ENCODE assay signal across 11 mouse cellular contexts in genomic region chr4:135245841-135246240, GRCm38 (mm10). TPM values are rescaled to one million over a fixed set of nuclear protein-coding genes. Genes with fewer than 3 reads are reported as not detected.
DNase-seq lines count a peak whose midpoint lies in the region; ATAC-seq and TF ChIP-seq lines count a peak whose summit lies in the region.
"Had no signal": no experiment of that assay in that cellular context is flagged by ENCODE, and none has a peak within 500 bp of the region (broad histone marks: within the 10 kb centered on the region; RNA-seq: fewer than 3 reads in every experiment).

No protein-coding gene starts in this region.

- peak; percentile 28 for DNase-seq in adrenal gland, adult 2 months
- DNase-seq in adrenal gland, adult (ENCODE audit: inconsistent age in 2 of 2, low spot score in 1 of 2) = no peak
- no peak for DNase-seq in lung, postnatal 10 days
- DNase-seq in kidney, postnatal 14 days = peak; percentile 80
- DNase-seq in cerebellum, postnatal 14 days = no peak
- no peak for DNase-seq in left cerebral cortex, adult 9 months (ENCODE audit: low spot score in 2 of 2)
- DNase-seq: cerebellum, postnatal 25 days had no signal

- H3K4me1 ChIP-seq in lung, embryonic 15.5 days = peaks cover 42% of the 10 kb centered on the region
- peaks cover 27% of the 10 kb centered on the region for H3K4me1 ChIP-seq in olfactory bulb, adult 2 months (ENCODE audit: control insufficient read depth, insufficient read depth, low read length)

- peak overlapping the region; percentile 16; the same call in 1 of the 2 replicates for H3K27ac ChIP-seq in lung, embryonic 15.5 days
- H3K27ac ChIP-seq in olfactory bulb, adult 2 months (ENCODE audit: insufficient read depth, low read depth, low read length) = 0 out of 2 replicates have a peak overlapping the region, but pooled peaks have one; percentile 0
- H3K27ac ChIP-seq: hindbrain, embryonic 13.5 days; limb, embryonic 10.5 days had no signal

- no peak for TF ChIP-seq POLR2A in olfactory bulb, adult 2 months (IDR thresholded peaks at IDR 0.05; ENCODE audit: insufficient read depth, low read depth, low read length)

- TF ChIP-seq CTCF in olfactory bulb, adult 2 months (IDR thresholded peaks at IDR 0.05; ENCODE audit: insufficient read depth, low read depth, low read length) = no peak

- ATAC-seq in lung, embryonic 15.5 days (ENCODE audit: borderline replicate concordance, extremely low read depth, low FRiP score, low TSS enrichment) = no peak

- no peaks in the 10 kb centered on the region for H3K27me3 ChIP-seq in lung, embryonic 15.5 days
- H3K27me3 ChIP-seq: hindbrain, embryonic 13.5 days had no signal

- H3K9me3 ChIP-seq in lung, embryonic 15.5 days = no peaks in the 10 kb centered on the region
- H3K9me3 ChIP-seq: limb, embryonic 10.5 days had no signal

- H3K9ac ChIP-seq in lung, embryonic 15.5 days = no peak overlapping the region
- H3K9ac ChIP-seq: hindbrain, embryonic 13.5 days had no signal

- 80% methylated on average over 11 of the region's 11 CpGs for WGBS in lung, embryonic 15.5 days
- 85% methylated on average over 11 of the region's 11 CpGs for WGBS in olfactory bulb, adult 2 months

- H3K4me3 ChIP-seq in lung, embryonic 15.5 days = no peak overlapping the region
- H3K4me3 ChIP-seq in olfactory bulb, adult 2 months (ENCODE audit: insufficient read depth, low read depth, low read length) = no peak overlapping the region
- H3K4me3 ChIP-seq: hindbrain, embryonic 13.5 days; limb, embryonic 10.5 days had no signal

- H3K4me2 ChIP-seq in lung, embryonic 15.5 days = no peak overlapping the region
- H3K4me2 ChIP-seq: hindbrain, embryonic 13.5 days had no signal

- H3K36me3 ChIP-seq in lung, embryonic 15.5 days = no peaks in the 10 kb centered on the region
- H3K36me3 ChIP-seq: hindbrain, embryonic 13.5 days had no signal

RNA-seq across cellular contexts. Expression of gene Clic4, which starts 26.8 kb away (rescaled TPM):
- total RNA-seq in adrenal gland, adult 2 months (2021) = 100 to 1,000 TPM in 1 of 2 experiments, 10 to 100 TPM in 1; 80.4 to 120 TPM
- polyA plus RNA-seq in adrenal gland, adult 2 months (2012; rRNA removed) = 42.2 and 42.7 TPM in 2 replicates
- polyA plus RNA-seq in lung, embryonic 15.5 days (2015; fragmentation: Nextera tagmentation; extraction: Ambion mirVana) = 181 and 185 TPM in 2 replicates
- polyA plus RNA-seq in olfactory bulb, adult 2 months (2012; ENCODE audit: insufficient read depth, insufficient read length, low replicate concordance, missing spikeins) = not detected in 2 replicates

Comparison
In these comparisons a context has a peak if more than half of its experiments do, and no peak if none do; other contexts are left out.
1. DNase-seq: peak in adrenal gland, adult 2 months (single experiment) and kidney, postnatal 14 days (single experiment); none in adrenal gland, adult (0 of 2), lung, postnatal 10 days (single experiment), cerebellum, postnatal 14 days (0 of 2) and left cerebral cortex, adult 9 months (0 of 2).